Mouse (Mus musculus): ENCODE measurements around the gene Alk.

DNA sequence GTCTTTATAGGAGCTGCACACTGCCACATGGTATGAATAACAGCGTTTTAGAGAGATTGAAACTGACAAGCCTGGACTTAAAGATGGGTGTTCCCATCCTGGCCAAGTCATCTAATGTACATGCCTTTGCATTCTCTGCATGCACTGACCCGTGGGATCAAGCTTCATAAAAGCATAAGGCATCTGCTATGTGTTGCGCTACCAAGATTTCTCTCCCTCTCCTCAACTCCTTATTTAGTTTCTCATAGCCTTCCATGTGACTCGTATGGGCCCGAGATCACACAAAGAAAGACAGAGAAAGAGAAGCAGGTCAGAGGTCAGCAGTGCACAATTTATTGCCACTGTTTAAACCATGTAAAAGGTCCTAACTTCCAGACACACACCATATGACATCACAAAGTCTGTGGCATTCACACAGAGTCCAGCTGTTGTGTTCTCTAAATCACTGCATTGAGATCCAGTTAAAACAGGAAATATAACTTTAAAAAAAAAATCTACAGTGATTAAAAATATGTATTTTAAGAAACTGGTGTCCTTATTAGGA is 247.6 kb downstream of the Alk start:
- TF ChIP-seq POLR2A (IDR thresholded peaks at IDR 0.05; ENCODE audit: control insufficient read depth in 1 of 2, insufficient read depth in 1 of 2, low read depth in 1 of 2, low read length in 2 of 2, poor library complexity in 1 of 2) = no peak
- no peak for TF ChIP-seq EP300 (IDR thresholded peaks at IDR 0.05; ENCODE audit: low read depth in 1 of 2, low read length in 2 of 2)
- no peak for TF ChIP-seq MEF2A (IDR thresholded peaks at IDR 0.05; ENCODE audit: extremely low read depth, insufficient replicate concordance, low read depth, low read length, poor library complexity, severe bottlenecking)
- no peak for TF ChIP-seq GATA1 (IDR thresholded peaks at IDR 0.05; ENCODE audit: low read depth, low read length)
- TF ChIP-seq CTCF (IDR thresholded peaks at IDR 0.05 in 2 of 3, conservative IDR thresholded peaks at IDR 0.05 in 1 of 3; ENCODE audit: control insufficient read depth in 1 of 3, insufficient read depth in 1 of 3, low read depth in 2 of 3, low read length in 3 of 3, poor library complexity in 1 of 3, severe bottlenecking in 1 of 3) = no peak
- no peak for TF ChIP-seq POLR2AphosphoS2 (IDR thresholded peaks at IDR 0.05; ENCODE audit: low read length)
- TF ChIP-seq USF1 (IDR thresholded peaks at IDR 0.05; ENCODE audit: low read depth, low read length) = no peak
- TF ChIP-seq ELF1 (IDR thresholded peaks at IDR 0.05; ENCODE audit: low read depth, low read length) = no peak

All from MEL (cell line).